Mouse (Mus musculus): Measurements from ENCODE around the gene Tmem176a. TPM values are rescaled to one million over a fixed set of nuclear protein-coding genes. Genes with fewer than 3 reads are reported as not detected.

The Tmem176a gene
- 6.4 and 44.5 TPM in 2 replicates for polyA plus RNA-seq (2012; ENCODE audit: low replicate concordance)

GRCm38 (mm10) chr6:48840371-48840969 is at the start of gene Tmem176a:
TSS of gene Tmem176a (plus strand) at chr6:48840919.

GRCm38 (mm10) chr6:48840973-48841625 is 380 bp downstream of the Tmem176a start, which contains the start of gene Tmem176b:
TSS of gene Tmem176b (minus strand) at chr6:48841496.

GRCm38 (mm10) chr6:48872596-48872995 is 31.9 kb downstream of the Tmem176a start, which contains the start of gene Aoc1:
TSS of gene Aoc1 (plus strand) at chr6:48872896.

Other genes with a start within 250 kb of the Tmem176a start
- 10.0 TPM in 2 replicates for gene Repin1, start 247.0 kb upstream of the Tmem176a start, polyA plus RNA-seq (2012; ENCODE audit: low replicate concordance)
- gene Gm44965, start 247.0 kb upstream of the Tmem176a start, polyA plus RNA-seq (2012; ENCODE audit: low replicate concordance), result 1.0 TPM in 1 of 2 replicates, not detected in the other
- 1.2 and 1.5 TPM in 2 replicates for gene Zfp775, start 238.9 kb upstream of the Tmem176a start, polyA plus RNA-seq (2012; ENCODE audit: low replicate concordance)
- gene AI854703, start 214.2 kb upstream of the Tmem176a start, polyA plus RNA-seq (2012; ENCODE audit: low replicate concordance), result 0.20 and 0.59 TPM in 2 replicates
- 3.2 and 4.2 TPM in 2 replicates for gene Gimap8, start 193.7 kb upstream of the Tmem176a start, polyA plus RNA-seq (2012; ENCODE audit: low replicate concordance)
- 0.52 TPM in 1 of 2 replicates, not detected in the other for gene Gimap9, start 164.8 kb upstream of the Tmem176a start, polyA plus RNA-seq (2012; ENCODE audit: low replicate concordance)
- gene Gimap4, start 156.4 kb upstream of the Tmem176a start, polyA plus RNA-seq (2012; ENCODE audit: low replicate concordance), result 1.3 and 5.0 TPM in 2 replicates
- gene Gimap6, start 132.7 kb upstream of the Tmem176a start, polyA plus RNA-seq (2012; ENCODE audit: low replicate concordance), result 4.5 and 8.3 TPM in 2 replicates
- not detected in 2 replicates for gene Gm28053, start 122.3 kb upstream of the Tmem176a start, polyA plus RNA-seq (2012; ENCODE audit: low replicate concordance)
- gene Gimap7, start 122.3 kb upstream of the Tmem176a start, polyA plus RNA-seq (2012; ENCODE audit: low replicate concordance), result 0.37 and 2.0 TPM in 2 replicates
- 14.6 and 21.6 TPM in 2 replicates for gene Gimap1, start 101.9 kb upstream of the Tmem176a start, polyA plus RNA-seq (2012; ENCODE audit: low replicate concordance)
- gene Gimap5, start 94.7 kb upstream of the Tmem176a start, polyA plus RNA-seq (2012; ENCODE audit: low replicate concordance), result 4.7 and 19.6 TPM in 2 replicates
- 24.2 and 84.0 TPM in 2 replicates for gene Gimap3, start 70.1 kb upstream of the Tmem176a start, polyA plus RNA-seq (2012; ENCODE audit: low replicate concordance)
- gene Tmem176b, start 577 bp downstream of the Tmem176a start, polyA plus RNA-seq (2012; ENCODE audit: low replicate concordance), result 2.3 and 12.0 TPM in 2 replicates
- not detected in 2 replicates for gene Aoc1, start 32.0 kb downstream of the Tmem176a start, polyA plus RNA-seq (2012; ENCODE audit: low replicate concordance)
- gene 1600015I10Rik, start 89.0 kb downstream of the Tmem176a start, polyA plus RNA-seq (2012; ENCODE audit: low replicate concordance), result not detected in 2 replicates
- gene Doxl2, start 134.0 kb downstream of the Tmem176a start, polyA plus RNA-seq (2012; ENCODE audit: low replicate concordance), result not detected in 2 replicates
- not detected in 2 replicates for gene Svs1, start 145.9 kb downstream of the Tmem176a start, polyA plus RNA-seq (2012; ENCODE audit: low replicate concordance)
- 0.18 and 0.31 TPM in 2 replicates for gene Gpnmb, start 195.6 kb downstream of the Tmem176a start, polyA plus RNA-seq (2012; ENCODE audit: low replicate concordance)
- gene Malsu1, start 232.9 kb downstream of the Tmem176a start, polyA plus RNA-seq (2012; ENCODE audit: low replicate concordance), result 57.0 and 59.6 TPM in 2 replicates

Data from leukemia stem cell, adult 10-12 weeks (primary cell).